Mouse (Mus musculus): ENCODE measurements around the gene Vwa5b1.

Gene Vwa5b1

GRCm38 (mm10) chr4:138531761-138532160 is 103.9 kb downstream of the Vwa5b1 start:
- no peak for DNase-seq (ENCODE audit: low spot score in 2 of 2)

- DNase-seq (ENCODE audit: low spot score in 2 of 2) = no peak
These were observed 105.7 kb downstream of the Vwa5b1 start for GRCm38 (mm10) chr4:138530011-138530410.

- DNase-seq (ENCODE audit: low spot score in 2 of 2) = no peak
These were observed 110.0 kb downstream of the Vwa5b1 start for GRCm38 (mm10) chr4:138525684-138526083.

GRCm38 (mm10) chr4:138524769-138525168 is 110.9 kb downstream of the Vwa5b1 start:
- DNase-seq (ENCODE audit: low spot score in 2 of 2) = no peak

GRCm38 (mm10) chr4:138523775-138524174 is 111.9 kb downstream of the Vwa5b1 start:
- no peak for DNase-seq (ENCODE audit: low spot score in 2 of 2)

- no peak for DNase-seq (ENCODE audit: low spot score in 2 of 2)
These were observed 113.4 kb downstream of the Vwa5b1 start for GRCm38 (mm10) chr4:138522296-138522695.

- DNase-seq (ENCODE audit: low spot score in 2 of 2) = no peak
These were observed 118.4 kb downstream of the Vwa5b1 start for GRCm38 (mm10) chr4:138517153-138517789.

GRCm38 (mm10) chr4:138516448-138516847 is 119.2 kb downstream of the Vwa5b1 start:
- no peak for DNase-seq (ENCODE audit: low spot score in 2 of 2)

Data from urinary bladder, postnatal 4 days (tissue).